Mouse (Mus musculus): ENCODE results near the gene Vmn1r157.
"Not testable (repeated sequence)": the region's sequence is repeated elsewhere in the genome, so short reads cannot be mapped to it uniquely, and the experiment has no call there.

DNA sequence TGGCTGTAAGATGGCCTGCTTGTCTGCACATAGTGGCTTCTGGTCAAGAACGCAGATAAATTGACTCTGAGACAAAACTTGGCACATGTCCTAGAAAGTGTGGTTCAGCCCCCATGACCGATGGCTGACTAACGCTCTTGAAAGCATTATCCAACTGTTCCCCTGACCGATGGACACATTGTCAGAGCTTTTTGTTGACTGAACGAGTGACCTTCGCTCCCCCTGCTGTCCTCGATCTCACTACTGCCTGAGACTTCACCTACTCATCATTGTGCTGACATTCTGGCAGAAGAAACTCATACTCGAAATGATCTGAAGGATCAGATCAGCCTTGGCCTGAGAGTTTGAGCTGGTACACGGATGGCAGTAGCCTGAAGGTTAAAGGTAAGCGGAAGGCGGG, 14.5 kb downstream of the Vmn1r157 start:
- TF ChIP-seq POLR2A (IDR thresholded peaks at IDR 0.05; ENCODE audit: low read depth, low read length); CTCF (IDR thresholded peaks at IDR 0.05; ENCODE audit: borderline replicate concordance, insufficient read depth, low read length): not testable (repeated sequence)
